Mouse (Mus musculus) monocyte, adult 5-6 weeks (primary cell): ENCODE results near the gene Olfr1113. TPM values are rescaled to one million over a fixed set of nuclear protein-coding genes. Genes with fewer than 3 reads are reported as not detected.
"Not testable (repeated sequence)": the region's sequence is repeated elsewhere in the genome, so short reads cannot be mapped to it uniquely, and the experiment has no call there.

ENCODE experiments used
- ATAC-seq: fragments of 153-309, 156-312 bp; replicated peaks from 2 replicates; pipeline ENCODE4 v1.8.0; 2017; ENCODE audit warnings: mild to moderate bottlenecking; ENCODE audit not compliant: low TSS enrichment, insufficient number of reproducible peaks, severe bottlenecking, poor library complexity, low FRiP score
- total RNA-seq: library from RNA; stranded (forward); fragments of 200-1000, 200-491, 200-594 nt; gene quantifications from 3 replicates; pipeline ENCODE4 v1.2.3, GENCODE M21; 2017

Olfr1113 gene
- not detected in 3 replicates for total RNA-seq

GRCm38 (mm10) chr2:87208670-87209069, at the start of gene Olfr1113:
Gene Olfr1113, plus strand, starts transcription at chr2:87208970.
- no peak for ATAC-seq

- not testable (repeated sequence) for ATAC-seq
Observed at GRCm38 (mm10) chr2:87167731-87168130, 41.0 kb upstream of the Olfr1113 start.

- ATAC-seq: no peak
Observed at GRCm38 (mm10) chr2:87187498-87187897, 21.3 kb upstream of the Olfr1113 start, which contains the start of gene Olfr1112. Gene Olfr1112, plus strand, starts transcription at chr2:87187798.

- no peak for ATAC-seq
Observed at GRCm38 (mm10) chr2:87247713-87248112, 38.9 kb downstream of the Olfr1113 start, which contains the start of gene Olfr1115. Gene Olfr1115, plus strand, starts transcription at chr2:87248013.

Other genes with a start within 250 kb of the Olfr1113 start
- gene Olfr1099, start 248.3 kb upstream of the Olfr1113 start, total RNA-seq: not detected in 3 replicates
- not detected in 3 replicates for gene Olfr1100, start 229.0 kb upstream of the Olfr1113 start, total RNA-seq
- gene Olfr1101, start 217.7 kb upstream of the Olfr1113 start, total RNA-seq: not detected in 3 replicates
- gene Olfr1102, start 210.6 kb upstream of the Olfr1113 start, total RNA-seq: not detected in 3 replicates
- not detected in 3 replicates for gene Olfr1104, start 181.9 kb upstream of the Olfr1113 start, total RNA-seq
- gene Olfr1105, start 172.4 kb upstream of the Olfr1113 start, total RNA-seq: not detected in 3 replicates
- not detected in 3 replicates for gene Olfr1106, start 156.7 kb upstream of the Olfr1113 start, total RNA-seq
- gene Olfr1107, start 133.2 kb upstream of the Olfr1113 start, total RNA-seq: not detected in 3 replicates
- gene Olfr1109, start 113.0 kb upstream of the Olfr1113 start, total RNA-seq: not detected in 3 replicates
- gene Olfr259, start 94.4 kb upstream of the Olfr1113 start, total RNA-seq: not detected in 3 replicates
- not detected in 3 replicates for gene Olfr1110, start 68.7 kb upstream of the Olfr1113 start, total RNA-seq
- gene Olfr1111, start 56.3 kb upstream of the Olfr1113 start, total RNA-seq: not detected in 3 replicates
- not detected in 3 replicates for gene Olfr1112, start 21.2 kb upstream of the Olfr1113 start, total RNA-seq
- not detected in 3 replicates for gene Olfr1115, start 39.0 kb downstream of the Olfr1113 start, total RNA-seq
- gene Olfr1116, start 58.6 kb downstream of the Olfr1113 start, total RNA-seq: not detected in 3 replicates
- not detected in 3 replicates for gene Olfr1118, start 98.6 kb downstream of the Olfr1113 start, total RNA-seq
- gene Olfr1120, start 145.8 kb downstream of the Olfr1113 start, total RNA-seq: not detected in 3 replicates
- gene Olfr1121, start 160.9 kb downstream of the Olfr1113 start, total RNA-seq: not detected in 3 replicates
- not detected in 3 replicates for gene Olfr1122, start 176.9 kb downstream of the Olfr1113 start, total RNA-seq
- not detected in 3 replicates for gene Olfr1123, start 207.7 kb downstream of the Olfr1113 start, total RNA-seq
- gene Olfr1124, start 221.3 kb downstream of the Olfr1113 start, total RNA-seq: not detected in 3 replicates
- gene Olfr1126, start 245.0 kb downstream of the Olfr1113 start, total RNA-seq: not detected in 3 replicates